Mouse (Mus musculus) testis, postnatal 14 days (tissue): ENCODE measurements at regions not wholly inside any gene's neighbourhood (a gene's known extent, or its start where the extent isn't known, plus 50 kb on each side); places are given as distances from the start of the nearest gene placed in this dataset.
"Not testable (repeated sequence)": the region's sequence is repeated elsewhere in the genome, so short reads cannot be mapped to it uniquely, and the experiment has no call there.

Experiments
- DNase-seq: peaks from one replicate; pipeline ENCODE4 v3.0.0; 2021; ENCODE audit warnings: low spot score

DNA sequence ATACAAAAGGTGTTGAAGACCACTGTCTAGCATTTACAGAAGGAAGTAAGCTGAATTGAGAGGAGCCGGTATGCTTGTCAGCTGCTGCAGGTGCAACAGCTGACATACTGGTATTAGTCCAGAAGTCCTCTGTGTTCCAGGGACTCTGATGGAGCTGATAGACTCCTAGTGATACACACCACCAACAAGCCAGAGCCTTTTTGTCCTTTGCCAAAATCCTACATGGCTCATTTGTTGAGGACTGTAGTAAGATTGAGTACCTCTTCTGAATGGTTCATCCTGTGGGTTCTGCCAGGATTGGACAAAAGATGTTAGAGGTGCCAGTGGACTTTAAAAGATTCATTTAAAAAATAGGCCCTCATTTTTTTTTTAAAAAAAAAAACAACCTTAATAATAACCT lies 129.4 kb upstream of the Tmem185a start:
- no peak for DNase-seq

DNA sequence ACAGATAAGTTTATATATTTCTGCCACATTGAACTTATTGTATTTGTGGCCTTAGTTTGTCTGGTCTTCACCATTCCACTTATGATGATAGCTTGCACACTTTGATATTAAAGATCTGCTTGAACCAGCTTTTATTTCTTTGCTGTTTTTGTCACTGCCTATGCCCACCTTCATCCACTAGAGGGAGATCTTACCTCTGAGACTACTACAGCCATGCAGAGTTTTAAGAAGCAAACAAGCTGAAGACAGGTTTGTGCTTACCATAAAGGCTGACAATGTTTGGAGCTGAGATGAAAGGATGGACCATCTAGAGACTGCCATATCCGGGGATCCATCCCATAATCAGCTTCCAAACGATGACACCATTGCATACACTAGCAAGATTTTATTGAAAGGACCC lies 105.4 kb upstream of the Tmem185a start:
- DNase-seq, result not testable (repeated sequence)

DNA sequence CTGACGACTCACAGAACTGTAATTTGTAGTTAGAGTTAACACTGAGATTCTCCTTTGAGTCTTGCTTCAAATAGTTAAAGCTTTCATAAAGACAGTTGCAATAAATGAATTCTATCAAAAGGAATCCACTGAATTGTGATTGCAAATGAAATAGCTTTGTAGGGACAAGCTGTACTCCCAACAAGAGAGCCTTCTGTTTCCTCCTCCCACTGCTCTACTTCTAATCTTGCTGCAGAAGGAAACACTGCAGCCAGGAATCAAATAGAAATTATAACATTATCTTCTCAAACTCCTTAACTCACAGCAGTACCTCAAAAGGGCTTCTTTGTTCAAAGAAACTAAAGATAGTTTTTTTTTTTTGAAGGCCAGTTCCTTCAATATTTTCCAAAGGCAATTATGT lies 103.2 kb upstream of the Tmem185a start:
- DNase-seq, result peak; percentile 4

DNA sequence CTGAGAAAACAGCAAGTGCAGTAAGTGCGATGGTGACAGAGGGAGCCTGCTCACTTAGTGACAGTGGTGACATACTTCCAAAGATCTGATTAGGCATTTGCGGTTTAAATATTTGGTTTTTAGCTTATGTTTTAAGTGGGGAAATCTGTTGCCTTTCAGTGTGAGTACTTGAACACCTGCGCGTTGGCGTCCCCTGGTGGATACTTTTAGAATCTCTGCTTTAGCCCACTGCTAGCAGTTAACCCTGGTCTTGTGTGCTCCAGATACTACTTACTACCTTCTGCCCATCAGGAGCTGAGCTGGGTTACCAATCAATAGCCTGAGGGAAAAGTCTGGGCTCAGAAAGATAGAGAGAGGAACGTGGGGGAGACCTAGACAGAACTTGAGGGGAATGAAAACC lies 97.3 kb upstream of the Tmem185a start:
- not testable (repeated sequence) for DNase-seq

DNA sequence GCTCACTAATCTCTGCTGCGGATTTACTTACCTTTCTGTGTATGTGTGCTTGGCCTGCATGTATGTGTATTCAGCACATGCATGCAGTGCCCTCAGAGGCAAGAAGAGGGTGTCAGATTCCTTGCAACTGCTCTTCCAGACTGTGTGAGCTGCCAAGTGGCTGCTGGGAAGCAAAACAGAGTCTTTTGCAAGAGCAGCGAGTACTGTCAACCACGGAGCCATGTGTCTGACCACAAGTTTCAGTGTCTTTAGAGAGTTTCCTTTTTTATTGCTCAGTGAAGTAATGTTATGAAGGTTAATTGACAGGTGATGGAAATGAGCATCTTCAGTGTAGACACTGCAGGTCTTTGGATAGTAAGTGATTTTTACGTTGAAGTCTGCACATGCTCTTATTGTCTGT lies 93.6 kb upstream of the Tmem185a start:
- DNase-seq, result not testable (repeated sequence)

DNA sequence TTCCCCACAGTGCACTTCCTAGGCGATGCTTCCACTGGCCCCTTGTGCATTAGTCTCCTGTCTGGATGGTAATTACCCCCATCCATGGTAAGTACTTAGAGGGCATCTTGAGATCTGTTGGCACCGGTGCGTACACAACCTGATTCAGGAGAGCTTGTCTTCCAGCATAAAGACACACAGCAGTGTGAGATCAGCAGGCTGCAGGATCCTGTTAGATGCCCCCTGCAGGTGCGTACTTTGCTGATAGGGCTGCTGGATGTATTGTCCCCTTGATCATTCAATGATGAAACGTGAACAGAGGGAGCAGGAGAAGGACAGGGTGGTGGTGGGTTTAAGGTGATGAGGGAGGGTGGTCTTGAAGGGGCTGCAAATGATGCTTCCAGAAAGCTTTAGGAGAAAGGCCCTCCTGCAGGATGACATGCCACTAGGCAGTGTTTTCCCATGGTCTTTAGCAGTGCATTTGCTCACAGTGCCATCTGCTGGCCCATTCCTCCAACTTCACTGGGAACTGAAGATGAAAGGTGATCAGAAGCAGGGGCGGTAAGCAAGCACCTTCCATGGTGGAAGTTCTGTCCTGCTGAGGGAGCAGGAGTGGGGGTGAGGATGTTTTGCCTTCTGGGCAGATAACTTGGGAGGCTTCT lies 92.5 kb upstream of the Tmem185a start:
- DNase-seq, result not testable (repeated sequence)
